Mouse (Mus musculus): Measurements from ENCODE around the gene Tiam1.

DNA sequence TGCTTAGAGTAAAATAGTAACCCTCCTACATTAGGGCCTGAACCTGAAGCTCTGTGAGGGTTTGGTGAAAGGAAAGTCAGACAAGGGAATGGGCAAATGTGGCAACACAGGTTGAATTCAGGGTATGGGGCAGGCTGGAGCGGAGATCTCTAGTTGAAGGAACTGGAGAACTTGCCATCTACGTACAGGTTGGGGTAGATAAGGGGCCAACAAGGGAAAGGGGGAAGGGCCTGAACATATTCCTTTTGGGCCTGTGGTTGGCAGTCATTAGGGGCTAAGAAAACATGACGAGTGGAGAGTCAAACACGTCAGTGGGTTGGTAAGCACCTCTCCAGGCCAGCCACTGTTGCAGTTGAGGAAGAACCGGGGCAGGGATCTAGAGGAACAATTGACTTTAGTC is 36.3 kb upstream of the Tiam1 start:
- TF ChIP-seq CTCF (IDR thresholded peaks at IDR 0.05; ENCODE audit: insufficient read depth, low read depth, low read length) (no peak), POLR2A (IDR thresholded peaks at IDR 0.05; ENCODE audit: insufficient read depth, low read depth, low read length) (no peak)
